Mouse (Mus musculus) stomach, postnatal 0 days (tissue): ENCODE measurements at regions not wholly inside any gene's neighbourhood (a gene's known extent, or its start where the extent isn't known, plus 50 kb on each side); places are given as distances from the start of the nearest gene placed in this dataset.

Source experiments
- ATAC-seq: fragments of 200-750 bp; cut with Nextera tagmentation; 2 replicates; pipeline ENCODE4 v1.8.0; 2017; ENCODE audit not compliant: low FRiP score, low TSS enrichment
- DNase-seq: peaks from one replicate; pipeline ENCODE4 v3.0.0-alpha.2; 2016; ENCODE audit warnings: low spot score
- H3K27ac ChIP-seq: fragments of 300-500 bp; sonication (generic); replicated peaks from 2 replicates; pipeline ENCODE4 v1.5.1; 2014; ENCODE audit warnings: mild to moderate bottlenecking, control low read depth
- H3K27me3 ChIP-seq: fragments of 300-500 bp; sonication (generic); 2 replicates; pipeline ENCODE4 v1.6.1; 2014; ENCODE audit warnings: low read length; ENCODE audit not compliant: control insufficient read depth, insufficient read depth
- H3K36me3 ChIP-seq: fragments of 300-500 bp; sonication (generic); 2 replicates; pipeline ENCODE4 v1.6.1; 2014; ENCODE audit warnings: low read length, mixed read lengths; ENCODE audit not compliant: control insufficient read depth, insufficient read depth
- H3K4me1 ChIP-seq: fragments of 300-500 bp; sonication (generic); replicated peaks from 2 replicates; pipeline ENCODE4 v1.6.1; 2014; ENCODE audit warnings: antibody characterized with exemption; ENCODE audit not compliant: control insufficient read depth, insufficient read depth
- H3K4me2 ChIP-seq: fragments of 300-500 bp; sonication (generic); replicated peaks from 2 replicates; pipeline ENCODE4 v1.6.1; 2014; ENCODE audit warnings: low read depth, mild to moderate bottlenecking, control low read depth, moderate library complexity
- H3K4me3 ChIP-seq: fragments of 300-500 bp; sonication (generic); 2 replicates; pipeline ENCODE4 v1.5.1; 2014; ENCODE audit warnings: low read depth, low read length, control low read depth
- H3K9ac ChIP-seq: fragments of 300-500 bp; sonication (generic); 2 replicates; pipeline ENCODE4 v1.6.1; 2014; ENCODE audit warnings: mild to moderate bottlenecking, low read length, control low read depth, mixed read lengths
- H3K9me3 ChIP-seq: fragments of 300-500 bp; sonication (generic); 2 replicates; pipeline ENCODE4 v1.6.1; 2016; ENCODE audit warnings: low read length; ENCODE audit not compliant: control insufficient read depth
- CTCF ChIP-seq: IDR thresholded peaks from 2 replicates; pipeline ENCODE4 v1.5.1; 2016; ENCODE audit warnings: antibody characterized with exemption, low read depth, mild to moderate bottlenecking, moderate library complexity
- EP300 ChIP-seq: optimal IDR thresholded peaks from 2 replicates; pipeline ENCODE3; 2016; ENCODE audit warnings: antibody characterized with exemption
- WGBS: fragments of 180-500 bp; shearing (Covaris S2); extraction: QIAGEN DNeasy Blood & Tissue Kit; methylation state at CpG from one replicate; pipeline ENCODE4 v1.1.7; 2014; 5-methylcytosine and 5-hydroxymethylcytosine counted together

DNA sequence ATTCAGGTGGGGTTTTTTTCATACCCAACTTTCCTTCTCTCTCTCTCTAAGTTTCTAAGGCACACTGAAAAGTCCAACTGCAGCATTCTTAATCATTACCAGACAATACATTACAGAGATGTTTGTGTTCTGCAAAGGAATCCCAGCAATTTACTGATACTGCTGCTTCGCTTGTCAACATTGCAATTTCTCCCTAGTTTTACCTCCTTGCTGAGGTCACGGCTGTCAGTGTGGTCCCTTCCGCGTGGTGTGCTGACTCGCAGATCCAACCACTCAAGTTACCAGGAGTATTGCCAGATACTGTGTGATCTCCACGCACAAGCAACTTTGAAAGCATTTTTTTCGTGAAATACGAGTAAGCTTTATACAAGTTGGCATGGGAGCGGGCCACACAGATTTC lies 144.9 kb upstream of the Dab2 start:
- H3K36me3 ChIP-seq, result no peaks in the 10 kb centered on the region
- DNase-seq (no peak), ATAC-seq (no peak)
- H3K4me3 ChIP-seq, result no peak overlapping the region
- H3K4me1 ChIP-seq, result no peaks in the 10 kb centered on the region
- TF ChIP-seq EP300 (no peak), CTCF (no peak)
- H3K9ac ChIP-seq, result no peak overlapping the region
- H3K4me2 ChIP-seq, result no peak overlapping the region
- H3K27ac ChIP-seq, result no peak overlapping the region
- 34% methylated on average over 9 of the region's 9 CpGs for WGBS
- H3K9me3 ChIP-seq, result no peaks in the 10 kb centered on the region
- H3K27me3 ChIP-seq, result no peaks in the 10 kb centered on the region

DNA sequence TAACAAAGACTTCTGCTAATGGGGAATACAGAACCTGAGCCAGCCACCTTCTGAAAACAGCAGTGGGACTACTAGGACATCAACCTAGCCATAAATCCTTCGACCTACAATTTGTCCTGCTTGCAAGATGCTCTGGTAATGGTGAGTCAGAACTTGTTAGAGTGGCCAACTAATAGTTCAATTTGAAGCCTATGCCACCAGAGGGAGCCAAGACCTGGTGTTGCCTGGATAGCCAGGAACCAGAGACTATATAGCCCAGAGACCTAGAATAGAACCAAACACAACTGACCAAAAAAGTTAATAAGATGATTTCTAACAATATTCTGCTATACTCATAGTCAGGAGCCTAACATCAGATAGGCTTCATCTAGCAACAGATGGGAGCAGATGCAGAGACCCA lies 119.3 kb upstream of the Dab2 start:
- Histone ChIP-seq H3K9me3 (no peaks in the 10 kb centered on the region), H3K4me3 (no peak overlapping the region), H3K36me3 (no peaks in the 10 kb centered on the region), H3K27me3 (no peaks in the 10 kb centered on the region), H3K9ac (no peak overlapping the region), H3K4me1 (no peaks in the 10 kb centered on the region), H3K4me2 (no peak overlapping the region), H3K27ac (no peak overlapping the region)
- WGBS, result 94% methylated on average over 1 of the region's 1 CpGs
- TF ChIP-seq CTCF (peak; percentile 43), EP300 (no peak)
- no peak for ATAC-seq
- no peak for DNase-seq

GRCm38 (mm10) chr15:6183627-6184026 lies 116.0 kb upstream of the Dab2 start:
- Histone ChIP-seq H3K9me3 (no peaks in the 10 kb centered on the region), H3K4me2 (no peak overlapping the region), H3K27me3 (no peaks in the 10 kb centered on the region), H3K4me1 (no peaks in the 10 kb centered on the region), H3K4me3 (no peak overlapping the region), H3K27ac (no peak overlapping the region), H3K9ac (no peak overlapping the region), H3K36me3 (no peaks in the 10 kb centered on the region)
- ATAC-seq (no peak), DNase-seq (no peak)
- TF ChIP-seq EP300, result no peak
- WGBS, result 73% methylated on average over 3 of the region's 3 CpGs

- Histone ChIP-seq H3K36me3 (no peaks in the 10 kb centered on the region), H3K4me2 (no peak overlapping the region), H3K27me3 (no peaks in the 10 kb centered on the region), H3K4me3 (no peak overlapping the region), H3K9me3 (no peaks in the 10 kb centered on the region), H3K4me1 (no peaks in the 10 kb centered on the region), H3K9ac (no peak overlapping the region), H3K27ac (no peak overlapping the region)
- no peak for TF ChIP-seq CTCF
- no peak for TF ChIP-seq EP300
- ATAC-seq (no peak), DNase-seq (no peak)
These were observed 107.7 kb upstream of the Dab2 start for GRCm38 (mm10) chr15:6191845-6192244.

DNA sequence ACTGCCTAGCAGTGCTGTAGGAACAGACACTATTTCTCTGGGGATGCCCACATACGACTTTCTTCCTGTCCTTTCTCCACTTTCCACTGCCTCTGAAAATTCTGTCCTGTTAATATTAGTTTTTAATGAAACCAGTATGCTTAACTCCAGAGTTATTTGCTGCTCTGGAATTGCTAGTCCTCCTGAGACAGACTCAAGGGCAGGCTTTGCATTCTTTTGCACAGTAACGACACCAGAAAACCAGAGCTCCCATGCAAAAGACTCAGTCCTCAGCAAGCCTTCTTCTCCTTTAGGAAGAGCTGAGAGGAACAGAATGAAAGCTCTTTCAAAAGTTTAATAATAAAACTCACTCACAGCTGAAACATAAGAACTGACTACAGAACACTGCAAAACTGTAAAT lies 92.3 kb upstream of the Dab2 start:
- H3K4me2 ChIP-seq, result no peak overlapping the region
- 42% methylated on average over 2 of the region's 2 CpGs for WGBS
- no peaks in the 10 kb centered on the region for H3K9me3 ChIP-seq
- no peak for ATAC-seq
- TF ChIP-seq EP300 (no peak), CTCF (no peak)
- DNase-seq, result no peak
- no peaks in the 10 kb centered on the region for H3K36me3 ChIP-seq
- no peak overlapping the region for H3K9ac ChIP-seq
- H3K4me3 ChIP-seq, result no peak overlapping the region
- H3K4me1 ChIP-seq, result no peaks in the 10 kb centered on the region
- H3K27me3 ChIP-seq, result no peaks in the 10 kb centered on the region
- no peak overlapping the region for H3K27ac ChIP-seq

DNA sequence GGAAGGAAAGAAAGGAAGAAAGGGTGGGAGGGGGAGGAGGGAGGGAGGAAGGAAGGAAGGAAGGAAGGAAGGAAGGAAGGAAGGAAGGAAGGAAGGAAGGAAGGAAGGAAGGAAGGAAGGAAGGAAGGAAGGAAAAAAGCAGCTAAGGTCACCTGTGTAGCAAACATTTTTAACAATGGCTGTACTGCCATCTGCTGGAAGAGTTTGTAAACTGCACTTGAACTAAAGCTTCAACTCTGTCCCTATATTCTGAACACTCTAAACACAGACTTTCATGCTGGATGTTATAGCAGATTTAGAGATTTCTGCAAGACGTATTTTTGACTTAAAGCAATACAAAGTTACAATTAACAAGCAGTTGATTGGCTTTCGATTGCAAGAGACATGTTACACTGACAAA lies 90.3 kb upstream of the Dab2 start:
- TF ChIP-seq CTCF (peak; percentile 81), EP300 (no peak)
- H3K9me3 ChIP-seq, result no peaks in the 10 kb centered on the region
- H3K4me1 ChIP-seq, result no peaks in the 10 kb centered on the region
- no peak overlapping the region for H3K4me2 ChIP-seq
- H3K27ac ChIP-seq, result no peak overlapping the region
- H3K36me3 ChIP-seq, result no peaks in the 10 kb centered on the region
- peak; percentile 18 for DNase-seq
- H3K27me3 ChIP-seq, result no peaks in the 10 kb centered on the region
- ATAC-seq, result no peak
- no peak overlapping the region for H3K9ac ChIP-seq
- H3K4me3 ChIP-seq, result no peak overlapping the region
- WGBS, result 8% methylated on average over 2 of the region's 2 CpGs
